Mouse (Mus musculus): ENCODE data around the gene Ldb2. TPM values are rescaled to one million over a fixed set of nuclear protein-coding genes. Genes with fewer than 3 reads are reported as not detected.

The Ldb2 gene
- polyA plus RNA-seq, 1 experiment: not detected

DNA sequence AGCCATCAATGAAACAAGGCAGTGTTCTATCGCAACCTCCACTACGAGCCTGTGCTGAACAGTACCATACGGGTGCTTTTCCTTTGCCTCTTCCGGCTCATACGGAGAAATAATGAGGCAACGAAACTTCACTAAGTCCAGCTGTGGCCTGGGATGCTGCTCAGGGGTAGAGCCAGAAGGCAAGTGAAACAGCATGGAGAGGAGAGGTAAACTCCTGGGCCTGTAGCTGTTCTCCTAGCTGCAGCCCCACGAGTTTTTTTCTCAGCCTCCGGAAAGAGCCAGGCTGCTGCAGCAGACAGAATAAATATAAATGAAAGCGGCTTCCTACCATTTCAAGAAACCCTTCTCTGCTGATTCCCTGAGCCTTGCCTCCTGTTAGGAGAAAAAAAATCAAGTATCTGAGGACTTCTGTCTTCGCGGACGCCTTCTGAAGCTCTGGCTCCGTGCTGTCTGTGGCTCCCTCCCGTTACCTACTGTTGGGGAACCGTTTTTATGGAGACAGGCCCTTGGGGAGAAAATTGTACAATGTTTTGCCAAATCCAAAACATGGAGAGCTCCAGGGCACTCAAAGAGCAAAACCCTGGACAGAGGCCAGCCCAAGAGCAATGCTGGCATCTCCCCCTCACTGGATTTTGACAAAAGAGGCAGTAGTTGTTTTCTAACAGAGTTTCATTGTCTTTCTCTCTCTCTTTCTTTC lies 205.8 kb downstream of the Ldb2 start:
- H3K79me2 ChIP-seq (ENCODE audit: control insufficient read depth, insufficient read depth): no peaks in the 10 kb centered on the region
- H3K27me3 ChIP-seq (ENCODE audit: control insufficient read depth, insufficient read depth, insufficient read length): no peaks in the 10 kb centered on the region
- no peak overlapping the region for H3ac ChIP-seq (ENCODE audit: control insufficient read depth, insufficient read length, low read depth)
- H3K79me3 ChIP-seq (ENCODE audit: low read depth): no peaks in the 10 kb centered on the region
- no peak overlapping the region for H3K4me3 ChIP-seq (ENCODE audit: insufficient read depth, poor library complexity, severe bottlenecking)
- TF ChIP-seq MAX (IDR thresholded peaks at IDR 0.05): no peak
- TF ChIP-seq USF1 (IDR thresholded peaks at IDR 0.05; ENCODE audit: low read depth): no peak
- TF ChIP-seq MYOD1 (IDR thresholded peaks at IDR 0.05; ENCODE audit: control insufficient read depth, insufficient read length, low read depth): no peak
- no peak for TF ChIP-seq FOSL1 (IDR thresholded peaks at IDR 0.05; ENCODE audit: insufficient read depth, low read length, poor library complexity, severe bottlenecking)
- no peak for TF ChIP-seq CTCF (IDR thresholded peaks at IDR 0.05; ENCODE audit: control insufficient read depth, insufficient read depth, insufficient read length)
- TF ChIP-seq MYOG (IDR thresholded peaks at IDR 0.05; ENCODE audit: control insufficient read depth, extremely low read depth, insufficient read length): no peak
- TF ChIP-seq CEBPB (IDR thresholded peaks at IDR 0.05; ENCODE audit: low read depth): no peak
- no peaks in the 10 kb centered on the region for H3K36me3 ChIP-seq (ENCODE audit: control insufficient read depth, insufficient read depth)

DNA sequence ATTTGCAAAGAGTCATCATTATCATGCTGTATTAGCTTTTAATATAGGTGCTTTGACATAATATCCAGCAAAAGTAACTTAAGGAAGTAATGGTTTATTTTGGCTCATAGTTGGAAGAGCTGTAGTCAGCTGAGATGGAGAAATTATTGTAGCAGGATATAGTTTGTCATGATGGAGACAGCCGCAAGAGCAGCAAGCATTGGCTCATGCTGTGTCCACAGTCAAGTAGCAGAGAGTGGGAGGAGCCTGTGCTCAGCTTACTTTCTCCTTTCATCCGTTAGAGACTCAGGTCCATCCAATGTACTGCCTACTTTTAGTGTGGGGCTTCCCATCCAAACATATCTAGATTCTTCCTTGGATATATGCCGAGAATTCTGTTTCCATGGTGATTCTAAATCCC lies 208.7 kb downstream of the Ldb2 start:
- Histone ChIP-seq H3K27me3 (ENCODE audit: control insufficient read depth, insufficient read depth, insufficient read length) (no peaks in the 10 kb centered on the region), H3ac (ENCODE audit: control insufficient read depth, insufficient read length, low read depth) (no peak overlapping the region)
- no peak for TF ChIP-seq FOSL1 (IDR thresholded peaks at IDR 0.05; ENCODE audit: insufficient read depth, low read length, poor library complexity, severe bottlenecking)
- no peak for TF ChIP-seq MAX (IDR thresholded peaks at IDR 0.05)
- TF ChIP-seq CEBPB (IDR thresholded peaks at IDR 0.05; ENCODE audit: low read depth): no peak
- no peak for TF ChIP-seq CTCF (IDR thresholded peaks at IDR 0.05; ENCODE audit: control insufficient read depth, insufficient read depth, insufficient read length)
- TF ChIP-seq MYOG (IDR thresholded peaks at IDR 0.05; ENCODE audit: control insufficient read depth, extremely low read depth, insufficient read length): no peak
- TF ChIP-seq USF1 (IDR thresholded peaks at IDR 0.05; ENCODE audit: low read depth): no peak
- TF ChIP-seq MYOD1 (IDR thresholded peaks at IDR 0.05; ENCODE audit: control insufficient read depth, insufficient read length, low read depth): no peak

DNA sequence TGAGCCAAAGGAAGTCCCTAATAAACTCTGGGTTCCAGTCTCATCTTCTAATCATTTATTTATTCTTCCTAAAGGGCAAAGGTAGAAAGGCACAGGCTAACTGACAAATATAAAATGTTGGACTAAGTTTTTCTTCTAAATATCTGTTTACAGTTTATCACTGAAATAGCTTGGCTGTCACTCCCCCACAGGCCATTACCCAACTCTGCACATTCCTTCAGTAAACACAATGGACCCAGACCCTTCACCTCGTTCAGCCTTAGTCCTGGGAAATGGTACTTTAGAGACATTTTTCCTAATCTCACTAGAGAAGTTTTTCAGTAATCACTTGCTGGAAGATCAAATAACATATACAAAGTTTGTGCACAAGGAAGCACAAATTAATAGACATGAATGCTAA lies 210.2 kb downstream of the Ldb2 start:
- Histone ChIP-seq H3K36me3 (ENCODE audit: control insufficient read depth, insufficient read depth) (no peaks in the 10 kb centered on the region), H3K79me3 (ENCODE audit: low read depth) (no peaks in the 10 kb centered on the region), H3K27me3 (ENCODE audit: control insufficient read depth, insufficient read depth, insufficient read length) (no peaks in the 10 kb centered on the region), H3ac (ENCODE audit: control insufficient read depth, insufficient read length, low read depth) (no peak overlapping the region), H3K4me3 (ENCODE audit: insufficient read depth, poor library complexity, severe bottlenecking) (no peak overlapping the region), H3K79me2 (ENCODE audit: control insufficient read depth, insufficient read depth) (no peaks in the 10 kb centered on the region)
- no peak for TF ChIP-seq MAX (IDR thresholded peaks at IDR 0.05)
- TF ChIP-seq MYOD1 (IDR thresholded peaks at IDR 0.05; ENCODE audit: control insufficient read depth, insufficient read length, low read depth): no peak
- no peak for TF ChIP-seq CEBPB (IDR thresholded peaks at IDR 0.05; ENCODE audit: low read depth)
- no peak for TF ChIP-seq USF1 (IDR thresholded peaks at IDR 0.05; ENCODE audit: low read depth)
- no peak for TF ChIP-seq MYOG (IDR thresholded peaks at IDR 0.05; ENCODE audit: control insufficient read depth, extremely low read depth, insufficient read length)
- no peak for TF ChIP-seq FOSL1 (IDR thresholded peaks at IDR 0.05; ENCODE audit: insufficient read depth, low read length, poor library complexity, severe bottlenecking)
- no peak for TF ChIP-seq CTCF (IDR thresholded peaks at IDR 0.05; ENCODE audit: control insufficient read depth, insufficient read depth, insufficient read length)

More for the DNA sequence above, 208.7 kb downstream of the Ldb2 start:
- H3K79me3 ChIP-seq (ENCODE audit: low read depth): no peaks in the 10 kb centered on the region
- H3K36me3 ChIP-seq (ENCODE audit: control insufficient read depth, insufficient read depth): no peaks in the 10 kb centered on the region
- H3K4me3 ChIP-seq (ENCODE audit: insufficient read depth, poor library complexity, severe bottlenecking): no peak overlapping the region
- no peaks in the 10 kb centered on the region for H3K79me2 ChIP-seq (ENCODE audit: control insufficient read depth, insufficient read depth)

DNA sequence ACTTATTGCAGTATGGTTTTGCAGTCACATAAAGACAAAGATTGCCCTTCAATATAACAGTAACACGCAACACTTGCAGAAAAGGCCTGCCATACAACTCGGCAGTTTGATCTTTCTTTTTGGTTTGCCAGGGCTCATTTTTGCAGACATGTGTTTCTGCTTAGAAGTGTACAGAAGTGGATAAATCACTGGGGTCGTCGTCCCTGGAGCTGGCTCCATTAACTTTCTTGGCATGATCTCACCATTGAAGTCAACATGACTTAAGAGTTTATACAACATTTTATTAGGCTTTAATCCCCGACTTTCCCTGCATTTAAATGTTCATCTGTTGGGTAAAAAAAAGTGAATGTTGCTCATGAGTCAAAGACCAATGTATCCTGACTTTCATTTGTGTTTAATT lies 212.9 kb downstream of the Ldb2 start:
- H3ac ChIP-seq (ENCODE audit: control insufficient read depth, insufficient read length, low read depth): no peak overlapping the region
- TF ChIP-seq MAX (IDR thresholded peaks at IDR 0.05): no peak
- TF ChIP-seq CTCF (IDR thresholded peaks at IDR 0.05; ENCODE audit: control insufficient read depth, insufficient read depth, insufficient read length): no peak
- TF ChIP-seq MYOG (IDR thresholded peaks at IDR 0.05; ENCODE audit: control insufficient read depth, extremely low read depth, insufficient read length): no peak
- no peak for TF ChIP-seq FOSL1 (IDR thresholded peaks at IDR 0.05; ENCODE audit: insufficient read depth, low read length, poor library complexity, severe bottlenecking)
- TF ChIP-seq MYOD1 (IDR thresholded peaks at IDR 0.05; ENCODE audit: control insufficient read depth, insufficient read length, low read depth): no peak
- no peak for TF ChIP-seq CEBPB (IDR thresholded peaks at IDR 0.05; ENCODE audit: low read depth)
- TF ChIP-seq USF1 (IDR thresholded peaks at IDR 0.05; ENCODE audit: low read depth): no peak
- no peaks in the 10 kb centered on the region for H3K27me3 ChIP-seq (ENCODE audit: control insufficient read depth, insufficient read depth, insufficient read length)
- no peaks in the 10 kb centered on the region for H3K36me3 ChIP-seq (ENCODE audit: control insufficient read depth, insufficient read depth)
- no peaks in the 10 kb centered on the region for H3K79me2 ChIP-seq (ENCODE audit: control insufficient read depth, insufficient read depth)
- no peaks in the 10 kb centered on the region for H3K79me3 ChIP-seq (ENCODE audit: low read depth)
- no peak overlapping the region for H3K4me3 ChIP-seq (ENCODE audit: insufficient read depth, poor library complexity, severe bottlenecking)

DNA sequence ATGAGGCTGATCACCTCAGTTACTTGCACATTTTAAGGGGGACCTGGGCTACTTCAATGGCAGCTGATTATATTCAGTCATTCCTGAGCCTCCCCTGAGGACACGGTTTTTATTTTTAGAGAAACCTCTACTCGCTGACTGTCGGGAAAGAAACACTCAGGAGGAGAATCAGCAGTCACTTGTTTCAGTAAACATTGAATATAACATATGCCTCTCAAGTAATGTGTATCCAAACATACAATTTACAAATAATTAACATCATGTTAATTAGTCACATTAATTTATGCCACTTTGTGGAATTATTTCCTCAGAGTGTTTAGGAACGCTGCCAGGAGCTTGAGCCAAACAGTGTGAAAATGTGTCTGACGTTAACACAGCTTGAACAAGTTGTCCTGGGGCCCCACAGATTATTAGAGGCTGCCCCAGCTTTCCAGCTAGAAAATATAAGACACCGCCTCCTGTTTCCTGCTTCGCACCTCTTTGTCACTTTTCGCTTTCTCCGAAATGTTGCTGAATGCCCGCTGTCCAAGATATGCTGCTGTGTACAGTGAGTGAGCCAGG lies 219.5 kb downstream of the Ldb2 start:
- no peak overlapping the region for H3K4me3 ChIP-seq (ENCODE audit: insufficient read depth, poor library complexity, severe bottlenecking)
- no peak for TF ChIP-seq CEBPB (IDR thresholded peaks at IDR 0.05; ENCODE audit: low read depth)
- TF ChIP-seq FOSL1 (IDR thresholded peaks at IDR 0.05; ENCODE audit: insufficient read depth, low read length, poor library complexity, severe bottlenecking): no peak
- TF ChIP-seq USF1 (IDR thresholded peaks at IDR 0.05; ENCODE audit: low read depth): no peak
- TF ChIP-seq MYOG (IDR thresholded peaks at IDR 0.05; ENCODE audit: control insufficient read depth, extremely low read depth, insufficient read length): no peak
- TF ChIP-seq MYOD1 (IDR thresholded peaks at IDR 0.05; ENCODE audit: control insufficient read depth, insufficient read length, low read depth): no peak
- no peak for TF ChIP-seq CTCF (IDR thresholded peaks at IDR 0.05; ENCODE audit: control insufficient read depth, insufficient read depth, insufficient read length)
- TF ChIP-seq MAX (IDR thresholded peaks at IDR 0.05): no peak
- no peaks in the 10 kb centered on the region for H3K27me3 ChIP-seq (ENCODE audit: control insufficient read depth, insufficient read depth, insufficient read length)
- H3K79me2 ChIP-seq (ENCODE audit: control insufficient read depth, insufficient read depth): no peaks in the 10 kb centered on the region
- H3K36me3 ChIP-seq (ENCODE audit: control insufficient read depth, insufficient read depth): no peaks in the 10 kb centered on the region
- H3ac ChIP-seq (ENCODE audit: control insufficient read depth, insufficient read length, low read depth): no peak overlapping the region
- H3K79me3 ChIP-seq (ENCODE audit: low read depth): no peaks in the 10 kb centered on the region
